Mouse (Mus musculus) bone marrow, adult 2 months (tissue): ENCODE measurements at regions not wholly inside any gene's neighbourhood (a gene's known extent, or its start where the extent isn't known, plus 50 kb on each side); places are given as distances from the start of the nearest gene placed in this dataset.

ENCODE experiments used
- CTCF ChIP-seq: fragments of 200-500 bp; IDR thresholded peaks from 2 replicates; pipeline ENCODE4 v1.5.1; 2011; ENCODE audit warnings: low read length, control low read depth; ENCODE audit not compliant: control insufficient read depth, insufficient read depth
- POLR2A ChIP-seq: fragments of 200-500 bp; IDR thresholded peaks from 2 replicates; pipeline ENCODE4 v1.6.1; 2011; ENCODE audit warnings: low read depth, mild to moderate bottlenecking, control low read depth, low read length, borderline replicate concordance; ENCODE audit not compliant: control insufficient read depth

GRCm38 (mm10) chr1:137051515-137051914, 91.3 kb upstream of the Nr5a2 start:
- TF ChIP-seq POLR2A (no peak), CTCF (no peak)
